Mouse (Mus musculus) spleen, embryonic (tissue): ENCODE measurements around the gene Hsd3b2.
"Not testable (repeated sequence)": the region's sequence is repeated elsewhere in the genome, so short reads cannot be mapped to it uniquely, and the experiment has no call there.

Source experiments
- CTCF ChIA-PET: fragments of 350-600 bp; sonication (Branson Sonifier 250); formaldehyde crosslinking; loops from one replicate; lab custom pipeline; 2022; lab: Charles Lee

Gene Hsd3b2

DNA sequence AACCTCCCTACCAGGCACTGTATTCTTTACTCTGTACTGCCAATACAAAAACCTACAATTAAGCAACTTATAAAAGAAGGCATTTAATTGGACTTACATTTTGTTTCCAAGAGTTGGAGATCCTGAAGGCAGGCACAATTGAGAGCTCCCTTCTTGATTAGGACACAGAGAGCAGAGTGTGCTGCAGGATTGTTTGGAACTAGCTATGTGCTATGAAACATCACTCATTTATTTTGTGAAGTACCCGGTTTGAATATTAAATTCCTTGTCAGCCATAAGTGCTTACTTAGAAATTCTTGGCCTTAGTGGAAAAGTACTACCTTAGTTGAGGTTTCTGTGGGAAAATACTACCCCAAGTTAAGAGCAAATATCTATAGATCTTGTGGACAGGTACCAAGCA lies at the start of gene Hsd3b2:
TSS of gene Hsd3b2 (minus strand) at position 168 of the 400 bp plus-strand sequence.
- CTCF ChIA-PET, result no interaction called here

DNA sequence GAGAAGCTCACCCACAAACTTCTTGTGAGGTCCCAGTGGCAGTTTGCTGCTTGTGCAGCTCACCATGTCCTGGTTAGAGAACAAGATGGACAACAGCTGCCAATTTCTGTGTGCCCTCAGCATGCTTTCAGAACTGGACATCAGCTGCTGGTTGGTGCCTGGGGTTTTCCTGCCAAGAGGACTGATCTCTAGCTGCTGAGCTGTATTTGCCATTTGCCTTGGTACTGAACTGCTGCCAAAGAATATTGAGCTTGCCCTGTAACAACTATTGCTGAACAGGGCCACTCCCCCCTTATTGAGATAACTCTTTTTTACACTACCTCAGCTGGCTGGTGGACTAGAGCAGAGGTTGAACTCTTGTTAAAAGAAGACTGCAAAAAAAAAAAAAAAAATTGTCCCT lies 39.8 kb upstream of the Hsd3b2 start:
- CTCF ChIA-PET, result no interaction called here

DNA sequence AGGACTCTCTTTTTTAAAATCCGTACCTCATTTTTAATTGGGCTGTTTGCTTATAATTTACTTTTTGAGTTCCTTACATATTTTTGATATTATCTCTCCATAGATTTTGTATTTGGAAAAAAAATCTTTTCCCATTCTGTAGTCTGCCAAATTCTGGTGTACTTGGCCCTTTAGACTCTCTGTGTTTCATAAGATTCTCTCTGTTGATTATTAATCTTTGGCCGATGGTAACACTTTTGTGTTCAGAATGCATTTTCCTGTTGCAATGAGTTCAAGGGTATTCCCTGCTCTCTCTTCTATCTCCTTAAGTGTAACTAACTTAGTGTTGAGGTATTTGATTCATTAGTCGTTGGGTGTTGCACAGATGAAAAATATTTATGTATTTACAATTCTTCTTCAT lies 32.5 kb upstream of the Hsd3b2 start:
- CTCF ChIA-PET, result no interaction called here

DNA sequence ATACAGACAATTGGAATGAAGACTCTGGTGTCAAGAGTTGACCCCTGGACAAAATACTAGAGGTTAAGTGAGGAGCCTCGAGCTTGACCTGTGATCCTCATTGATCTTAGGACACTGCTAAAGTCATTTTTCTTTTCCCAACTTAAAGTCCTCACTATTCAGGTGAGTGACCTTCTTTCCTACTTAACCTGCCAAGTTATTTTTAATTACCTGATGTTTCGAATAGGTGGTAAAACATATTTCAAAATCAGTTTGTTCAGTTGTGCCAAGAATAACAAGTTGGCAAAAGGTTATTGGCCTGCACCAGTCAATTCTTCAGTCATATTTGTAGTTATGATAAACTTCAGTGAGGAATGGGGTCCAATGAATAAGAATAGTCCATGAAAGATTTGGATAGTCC lies 27.8 kb upstream of the Hsd3b2 start:
- CTCF ChIA-PET, result no interaction called here

DNA sequence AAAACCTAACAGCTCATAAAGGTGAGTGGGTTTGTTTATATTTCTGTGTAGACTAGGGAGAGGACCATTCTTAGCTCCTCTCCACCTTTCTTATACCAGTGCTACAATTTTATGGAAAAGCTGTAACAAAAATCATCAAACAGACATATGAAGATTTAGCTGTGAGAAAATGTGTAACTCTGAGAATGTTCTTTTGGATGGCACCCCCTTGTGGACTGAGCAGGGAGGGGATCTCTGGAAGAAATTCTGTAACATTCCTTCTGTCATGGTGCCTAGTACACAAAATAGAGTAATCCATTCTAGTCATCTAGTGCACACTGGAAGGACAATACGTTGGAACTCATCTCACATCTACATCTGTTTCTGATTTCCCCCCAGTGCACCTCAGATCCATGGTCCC lies 16.7 kb upstream of the Hsd3b2 start:
- CTCF ChIA-PET, result not testable (repeated sequence)

DNA sequence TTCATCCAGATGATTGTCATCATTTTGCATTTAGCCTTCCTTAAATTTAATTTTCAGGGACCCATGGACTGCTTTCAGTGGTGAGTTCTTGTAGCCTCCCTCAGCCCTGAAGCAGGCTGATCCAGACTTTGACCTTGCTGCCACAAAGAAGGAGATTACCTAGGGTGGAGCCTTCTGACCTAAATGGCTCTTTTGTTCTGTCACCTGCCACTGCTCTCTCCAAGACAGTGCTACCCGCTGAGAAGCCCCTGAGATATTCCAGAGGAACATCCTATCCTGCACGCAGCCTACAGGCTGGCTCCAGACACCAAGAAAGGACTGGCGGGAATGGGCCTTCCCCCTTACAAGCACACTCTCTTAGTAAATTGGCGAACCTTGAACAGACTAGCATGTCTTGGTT lies 10.0 kb upstream of the Hsd3b2 start:
- CTCF ChIA-PET, result no interaction called here

DNA sequence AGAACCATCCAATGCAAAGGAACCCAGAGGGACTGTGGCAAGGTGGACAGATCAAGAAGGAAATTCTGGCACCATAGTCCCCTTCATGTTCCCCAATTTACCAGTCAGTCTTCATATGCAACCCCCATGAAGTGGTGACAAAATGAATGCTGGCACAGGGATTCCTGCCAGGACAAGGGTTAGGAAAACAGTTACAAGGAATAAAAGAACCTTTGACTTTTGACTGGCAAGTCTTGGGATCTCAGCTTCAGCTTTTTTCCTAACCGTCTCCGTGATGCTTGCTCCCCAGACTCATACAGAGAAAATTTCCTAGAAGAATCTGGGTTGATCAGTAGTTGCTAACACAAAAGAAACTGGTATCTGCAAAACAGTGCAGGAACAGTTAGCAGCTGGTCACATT lies 9.4 kb upstream of the Hsd3b2 start:
- CTCF ChIA-PET, result no interaction called here

DNA sequence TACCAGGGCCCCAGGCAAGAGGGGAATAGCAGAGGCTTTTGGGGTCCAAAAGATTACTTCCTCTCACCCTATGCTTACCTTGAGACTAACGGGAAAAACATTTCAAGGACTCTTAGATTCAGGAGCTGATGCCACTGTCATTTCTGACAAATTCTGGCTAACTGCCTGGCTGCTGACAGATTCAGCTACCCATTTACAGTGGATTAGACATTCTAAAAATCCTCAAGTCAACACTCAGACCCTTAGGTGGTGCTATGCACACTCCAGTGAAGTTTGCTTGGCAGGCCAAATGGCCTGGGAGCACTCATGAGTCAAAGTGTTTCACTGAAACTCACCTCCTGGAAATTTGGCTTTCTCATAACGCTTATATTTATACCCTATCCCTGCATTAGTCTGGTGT lies 1.9 kb upstream of the Hsd3b2 start:
- CTCF ChIA-PET, result no interaction called here

DNA sequence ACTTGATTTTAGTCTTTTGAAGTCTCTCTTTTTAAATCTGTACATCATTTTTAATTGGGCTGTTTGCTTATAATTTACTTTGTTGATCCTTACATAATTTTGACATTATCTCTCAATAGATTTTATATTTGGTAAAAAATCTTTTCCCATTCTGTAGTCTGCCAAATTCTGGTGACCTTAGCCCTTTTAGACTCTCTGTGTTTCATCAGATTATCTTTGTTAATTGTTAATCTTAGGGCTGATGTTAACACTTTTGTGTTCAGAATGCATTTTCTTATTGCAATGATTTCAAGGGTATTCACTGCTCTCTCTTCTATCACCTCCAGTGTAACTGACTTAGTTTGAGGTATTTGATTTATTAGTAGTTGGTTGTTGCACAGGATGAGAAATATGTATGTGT lies 3.6 kb downstream of the Hsd3b2 start:
- CTCF ChIA-PET, result no interaction called here

DNA sequence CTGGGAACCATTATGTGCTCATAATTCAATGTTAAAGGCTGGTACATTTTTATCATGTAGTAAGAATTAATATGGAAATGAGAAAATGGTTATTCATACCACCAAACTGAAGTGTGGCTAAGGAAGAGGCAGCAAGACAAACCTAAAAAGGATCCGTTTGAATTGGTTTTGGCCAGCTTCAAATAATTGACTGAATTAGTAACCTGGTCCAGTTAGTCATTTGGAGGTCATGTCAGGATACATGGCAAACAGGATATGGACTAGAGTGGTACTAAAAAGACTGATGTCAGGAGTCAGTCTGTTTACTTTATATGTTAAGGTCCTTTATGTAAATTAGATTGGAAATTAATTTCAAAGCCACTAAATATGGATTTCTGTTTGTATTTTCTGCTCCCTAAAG lies 41.9 kb downstream of the Hsd3b2 start:
- CTCF ChIA-PET, result no interaction called here

DNA sequence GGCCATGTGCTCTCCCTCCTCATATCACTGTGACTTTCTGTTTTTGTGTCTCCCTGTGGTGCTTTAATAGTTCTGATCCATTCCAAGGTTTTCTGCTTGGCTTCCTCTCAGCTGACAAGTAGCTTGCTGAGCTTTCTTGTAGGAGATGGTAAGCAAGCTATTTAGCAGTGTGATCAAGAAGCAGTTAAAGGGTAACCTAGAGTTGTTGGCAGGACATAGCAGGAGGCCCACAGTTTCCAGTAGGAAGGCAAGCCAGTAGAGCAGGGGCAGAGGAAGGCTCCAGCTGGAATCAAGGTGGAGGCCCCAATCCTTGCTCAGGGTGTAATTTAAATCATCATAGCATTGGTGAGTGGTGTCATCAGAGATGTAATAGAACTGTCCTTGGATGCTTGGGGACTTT lies 43.6 kb downstream of the Hsd3b2 start:
- CTCF ChIA-PET, result no interaction called here
